Mouse (Mus musculus): ENCODE measurements around the gene Ilkap.

Ilkap gene

DNA sequence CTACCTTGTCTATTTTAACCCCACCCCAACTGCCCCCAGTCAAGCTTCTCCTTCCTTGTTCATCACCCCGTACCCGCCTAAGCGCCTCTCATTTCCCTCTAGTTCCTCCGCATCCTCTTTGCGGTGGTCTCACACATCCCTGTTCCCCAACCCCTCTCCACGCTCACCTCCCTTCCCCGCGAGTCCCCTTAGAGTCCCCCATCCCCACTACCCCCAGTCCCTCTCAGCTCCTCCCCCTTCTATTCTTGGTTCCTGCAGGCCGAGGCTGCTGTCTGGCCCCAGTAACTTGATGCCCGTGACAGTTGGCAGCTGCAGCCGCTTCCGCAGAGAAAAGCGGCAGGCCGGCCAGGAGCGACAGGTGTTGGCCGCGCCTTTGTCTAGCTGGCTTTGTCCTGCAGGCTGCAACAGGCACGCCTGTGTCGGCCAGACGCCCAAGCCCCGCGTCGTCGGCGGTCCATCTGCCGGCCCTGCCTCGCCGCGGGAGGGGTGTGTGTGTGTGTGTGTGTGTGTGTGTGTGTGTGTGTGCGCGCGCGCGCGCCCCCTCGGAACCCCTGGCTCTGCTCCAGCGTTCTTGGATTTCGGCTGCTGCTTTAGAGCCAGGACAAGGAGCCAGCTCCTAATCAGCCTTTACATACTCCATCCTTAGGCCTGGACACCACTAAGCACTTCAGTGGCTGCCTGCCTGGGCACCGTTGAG is 15.4 kb upstream of the Ilkap start, which contains the start of gene Hes6:
TSS of gene Hes6 (minus strand) at position 141 of the 697 bp plus-strand sequence.
- peak; percentile 36 to 53 for DNase-seq

GRCm38 (mm10) chr1:91413536-91413897 is 14.9 kb upstream of the Ilkap start:
- no peak for DNase-seq

DNA sequence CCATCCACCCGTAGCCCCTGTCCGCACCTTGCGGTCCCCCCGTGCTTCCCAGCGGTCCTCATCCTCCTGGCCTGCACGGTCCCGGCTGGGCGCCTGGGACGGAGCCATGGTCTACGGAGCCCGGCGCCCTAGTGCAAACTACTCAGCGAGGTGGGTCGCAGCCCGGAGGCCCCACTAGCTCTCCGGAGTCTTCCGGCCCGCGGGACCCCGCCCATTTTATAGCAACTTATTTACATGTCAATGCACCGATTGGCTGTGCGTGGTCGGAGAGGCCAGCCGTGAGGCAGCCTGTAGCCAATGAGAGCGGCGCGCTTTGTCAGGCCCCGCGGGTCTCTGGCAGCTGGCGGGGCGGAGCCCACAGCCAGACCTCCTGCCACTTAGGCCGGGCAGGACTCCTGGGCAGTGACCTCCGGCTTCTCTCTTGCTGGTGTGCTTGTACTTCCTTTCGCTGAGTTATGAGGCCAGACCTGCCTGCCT is 14.5 kb upstream of the Ilkap start:
- DNase-seq: peak; percentile 86 to 93

DNA sequence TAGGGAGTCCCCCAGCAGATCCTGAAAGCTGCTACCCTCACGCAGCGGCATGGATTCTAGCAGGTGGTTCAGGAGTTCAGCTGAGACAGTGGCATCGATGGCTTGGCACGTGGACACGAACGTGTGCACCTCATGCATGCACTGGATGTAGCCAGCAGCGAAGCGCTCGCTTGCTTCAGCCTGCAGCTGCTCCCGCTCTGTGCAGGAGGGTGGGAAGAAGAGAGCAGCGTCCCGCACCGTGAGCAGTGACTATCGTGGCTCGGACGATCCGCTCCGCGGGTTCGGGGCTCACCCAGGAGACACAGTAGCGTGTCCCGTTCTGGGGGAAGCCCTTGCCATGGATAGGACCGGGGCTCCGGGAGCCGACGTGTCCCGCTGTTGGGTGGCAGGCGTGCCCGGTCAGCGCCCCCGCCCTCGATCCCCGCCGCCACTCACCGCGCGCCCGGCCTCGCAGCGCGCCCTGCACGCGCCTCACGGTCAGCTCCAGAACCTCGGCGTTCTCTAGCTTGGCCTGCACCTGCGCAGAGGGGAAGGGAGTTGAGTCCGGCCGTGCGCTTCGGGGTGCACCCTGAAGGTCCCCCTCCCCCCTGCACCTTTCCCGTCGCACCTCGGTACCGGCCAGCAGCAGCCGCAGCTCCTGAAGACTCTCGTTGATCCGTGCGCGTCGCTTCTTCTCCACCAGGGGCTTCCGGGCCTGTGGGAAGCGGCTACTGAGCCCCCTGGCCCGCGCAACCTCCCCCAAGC is 13.8 kb upstream of the Ilkap start:
- DNase-seq: peak in 1 of 2 experiments; percentile 42

- DNase-seq: peak in 1 of 2 experiments; percentile 6
Observed at GRCm38 (mm10) chr1:91411631-91412285, 13.1 kb upstream of the Ilkap start.

- DNase-seq: no peak
Observed at GRCm38 (mm10) chr1:91407819-91408218, 9.2 kb upstream of the Ilkap start.

GRCm38 (mm10) chr1:91405406-91406169 is 7.0 kb upstream of the Ilkap start:
- peak in 1 of 2 experiments; percentile 8 for DNase-seq

- no peak for DNase-seq
Observed at GRCm38 (mm10) chr1:91404976-91405375, 6.4 kb upstream of the Ilkap start.

DNA sequence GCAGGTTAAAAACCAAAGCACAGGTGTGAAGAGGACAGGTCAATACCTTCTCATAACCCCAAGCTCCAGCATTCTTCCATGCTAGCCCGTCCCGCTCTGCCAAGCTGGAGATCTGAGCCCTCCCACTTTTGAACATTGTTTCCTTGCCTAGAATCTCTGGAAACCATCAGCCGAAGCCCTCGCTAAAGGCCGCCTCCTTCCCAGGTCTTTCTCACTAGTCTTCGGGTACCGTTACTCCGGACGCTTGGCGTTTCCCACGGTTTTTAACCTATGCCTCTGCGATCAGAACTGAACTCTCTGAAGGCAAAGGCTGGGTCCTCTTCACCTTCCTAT is 722 bp downstream of the Ilkap start:
- peak in 1 of 2 experiments; percentile 7 for DNase-seq

- DNase-seq: no peak
Observed at GRCm38 (mm10) chr1:91390369-91390768, 8.2 kb downstream of the Ilkap start.

DNA sequence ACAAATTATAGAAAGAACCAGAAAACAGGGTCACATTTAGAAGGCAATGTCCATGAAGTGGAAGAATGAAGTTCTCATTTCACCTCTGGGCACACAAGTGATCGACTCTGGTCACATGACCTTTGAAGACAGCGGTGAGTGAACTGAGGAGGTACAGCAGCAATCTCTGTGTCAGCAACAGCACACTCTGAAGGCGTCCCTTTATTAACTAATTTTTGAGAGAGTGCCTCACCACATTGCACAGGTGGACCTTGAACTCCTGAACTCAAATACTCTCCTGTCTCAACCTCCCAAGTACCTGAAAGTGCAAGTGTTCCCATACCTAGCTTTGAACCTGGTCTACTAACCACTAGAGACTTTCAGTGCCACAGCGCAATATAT is 17.5 kb downstream of the Ilkap start:
- no peak for DNase-seq

GRCm38 (mm10) chr1:91380453-91381090 is 18.0 kb downstream of the Ilkap start:
- peak; percentile 33 to 75 for DNase-seq

DNA sequence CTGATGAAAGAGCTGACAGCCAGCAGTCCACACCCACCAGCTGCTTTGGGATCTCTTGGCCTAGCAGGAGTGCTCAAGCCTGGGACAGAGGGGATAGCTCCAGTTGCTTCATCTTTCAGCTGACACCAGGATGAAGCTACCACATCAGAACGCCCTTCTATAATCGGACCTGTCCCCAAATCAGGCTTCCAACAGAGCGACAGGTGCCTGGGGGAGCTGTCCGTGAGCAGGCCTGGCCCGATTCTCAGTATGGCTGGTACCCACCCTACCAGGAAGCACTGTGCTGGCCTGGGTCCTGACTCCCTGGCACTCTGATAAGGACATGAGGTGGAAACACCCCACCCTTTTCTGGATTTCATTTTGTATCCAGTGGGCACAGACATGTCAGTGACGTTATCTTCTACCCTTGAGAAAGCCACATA is 25.2 kb downstream of the Ilkap start:
- DNase-seq: no peak

DNA sequence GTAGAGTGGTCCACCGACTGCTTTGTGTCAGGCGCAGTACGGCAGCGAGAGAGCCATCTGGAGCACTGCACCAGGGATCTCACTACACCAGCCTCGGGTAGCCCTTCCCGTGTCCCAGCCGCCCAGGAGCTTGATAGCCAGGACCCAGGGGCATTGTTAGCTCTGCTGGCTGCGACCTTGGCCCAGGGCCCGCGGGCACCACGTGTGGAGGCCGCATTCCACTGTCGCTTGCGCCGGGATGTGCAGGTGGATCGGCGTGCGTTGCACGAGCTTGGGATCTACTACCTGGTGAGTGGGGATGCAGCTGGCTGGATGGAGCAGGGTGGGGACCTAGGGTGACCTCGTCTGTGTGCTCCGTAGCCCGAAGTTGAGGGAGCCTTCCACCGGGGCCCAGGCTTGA is 28.6 kb downstream of the Ilkap start:
- no peak for DNase-seq

GRCm38 (mm10) chr1:91369408-91369807 is 29.2 kb downstream of the Ilkap start:
- DNase-seq: no peak

DNA sequence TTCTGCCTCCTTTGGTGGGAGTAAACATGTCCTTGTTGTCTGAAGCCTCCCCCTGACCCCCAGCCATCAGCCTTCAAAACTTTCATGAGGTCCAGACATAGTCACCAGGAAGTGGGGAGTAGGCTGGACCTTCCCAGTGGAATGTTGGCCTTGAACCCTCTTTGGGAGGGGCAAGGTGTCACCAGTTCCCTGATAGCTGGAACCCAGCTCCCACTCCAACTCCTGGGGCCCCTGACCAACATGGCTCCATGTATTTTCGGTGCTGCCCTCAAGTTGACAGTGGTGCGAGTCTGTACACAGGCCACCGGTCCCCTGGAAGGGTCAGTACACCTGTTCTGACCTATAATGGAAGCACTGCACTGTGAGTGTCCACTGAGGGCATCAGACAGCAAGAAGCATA is 31.3 kb downstream of the Ilkap start:
- DNase-seq: no peak

DNA sequence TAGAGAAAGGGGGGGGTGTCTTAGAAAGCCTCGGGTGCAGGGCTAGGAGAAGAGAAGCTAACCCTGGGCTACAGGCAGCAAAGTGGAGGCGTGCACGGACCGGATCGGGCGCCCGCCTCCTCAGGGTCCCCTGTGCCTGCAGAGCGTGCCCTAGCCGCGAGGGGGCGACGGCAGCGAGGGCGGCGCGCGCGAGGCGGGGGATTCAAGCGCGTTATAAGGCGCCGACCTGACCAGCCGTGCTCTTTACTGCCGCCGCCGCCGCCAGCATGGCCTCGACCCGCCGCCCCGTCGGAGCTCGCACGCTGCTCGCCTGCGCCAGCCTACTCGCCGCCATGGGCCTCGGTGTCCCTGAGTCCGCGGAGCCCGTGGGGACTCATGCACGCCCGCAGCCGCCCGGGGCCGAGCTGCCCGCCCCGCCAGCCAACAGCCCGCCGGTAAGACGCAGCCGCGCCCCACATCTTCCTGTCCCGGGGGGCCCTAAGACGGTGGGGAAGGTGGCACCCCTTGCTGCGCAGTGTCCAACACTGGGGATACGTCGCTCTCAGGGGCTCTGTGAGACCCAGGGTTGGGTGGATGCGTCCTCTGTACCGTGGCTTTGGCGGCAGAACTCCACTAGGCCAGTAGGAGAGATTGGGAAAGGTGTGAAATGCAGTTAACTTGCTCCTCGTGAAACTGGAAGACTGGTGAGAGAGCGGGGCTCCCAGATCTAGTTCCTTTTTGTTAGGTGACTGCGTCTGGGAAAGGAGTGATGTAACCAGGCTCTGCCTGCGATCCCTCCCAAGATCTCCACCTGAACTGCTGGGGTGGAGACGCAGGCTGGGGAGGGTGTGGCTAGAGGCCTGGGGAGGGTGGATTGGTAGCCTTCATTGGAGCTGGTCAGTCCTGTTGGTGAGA is 32.2 kb downstream of the Ilkap start, which contains the start of gene Erfe:
TSS of gene Erfe (plus strand) at position 216 of the 894 bp plus-strand sequence.
- peak; percentile 47 to 75 for DNase-seq

DNA sequence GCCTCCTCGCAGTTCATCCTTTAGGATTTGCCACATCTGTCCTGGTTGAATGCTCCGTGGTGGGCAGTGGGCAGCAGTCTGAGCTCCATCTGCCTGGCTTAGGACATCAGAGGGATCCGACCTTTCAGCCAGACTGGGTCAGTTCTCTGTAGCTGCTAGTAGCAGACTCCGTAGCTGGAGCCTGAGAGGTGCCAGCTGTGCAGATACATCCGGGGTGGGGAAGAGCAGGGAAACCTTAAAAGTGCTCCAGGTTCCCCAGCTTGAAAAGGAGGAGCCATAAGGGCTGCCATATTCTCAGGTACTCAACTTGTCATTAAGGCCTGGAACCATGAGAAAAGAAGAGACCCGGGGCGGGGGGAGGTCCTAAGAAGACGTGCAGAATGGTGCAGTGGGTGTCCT is 32.8 kb downstream of the Ilkap start:
- no peak for DNase-seq

- no peak for DNase-seq
Observed at GRCm38 (mm10) chr1:91364822-91365644, 33.6 kb downstream of the Ilkap start.

GRCm38 (mm10) chr1:91362113-91362512 is 36.5 kb downstream of the Ilkap start:
- no peak for DNase-seq

Data from spleen, adult 18-20 months (tissue).